Mouse (Mus musculus) frontal cortex, postnatal 14 days (tissue): Measurements from ENCODE around the gene Mfn2.
A peak's percentile ranks its signal among the peaks of the same experiment; 100 is the strongest.
"Not testable (repeated sequence)": the region's sequence is repeated elsewhere in the genome, so short reads cannot be mapped to it uniquely, and the experiment has no call there.

ENCODE experiments used
- DNase-seq, 2 experiments: peaks; one replicate each; pipeline ENCODE4 v3.0.0; 2022; ENCODE audit warnings: low spot score in 2 of 2

Gene Mfn2

GRCm38 (mm10) chr4:147868450-147869031 is 36.0 kb downstream of the Mfn2 start, which contains the start of the genes Miip and Fv1:
Gene Miip (minus strand): TSS chr4:147868816.
Gene Fv1 (plus strand): TSS chr4:147868979.
- DNase-seq = peak; percentile 94 to 96

GRCm38 (mm10) chr4:147867563-147868449 is 36.7 kb downstream of the Mfn2 start:
- DNase-seq = no peak

- DNase-seq = not testable (repeated sequence)
These were observed 37.7 kb downstream of the Mfn2 start for GRCm38 (mm10) chr4:147866793-147867192.

- no peak for DNase-seq
These were observed 38.4 kb downstream of the Mfn2 start for GRCm38 (mm10) chr4:147866056-147866455.

- no peak for DNase-seq
These were observed 38.9 kb downstream of the Mfn2 start for GRCm38 (mm10) chr4:147865651-147866050.

GRCm38 (mm10) chr4:147862051-147862450 is 42.5 kb downstream of the Mfn2 start:
- DNase-seq = no peak

GRCm38 (mm10) chr4:147850776-147851175 is 53.7 kb downstream of the Mfn2 start:
- DNase-seq = no peak

GRCm38 (mm10) chr4:147848584-147848991 is 55.9 kb downstream of the Mfn2 start:
- DNase-seq = no peak

GRCm38 (mm10) chr4:147847614-147848583 is 56.6 kb downstream of the Mfn2 start, which contains the start of gene Zfp933:
Gene Zfp933 (minus strand): TSS chr4:147848366.
- peak; percentile 56 to 65 for DNase-seq

- no peak for DNase-seq
These were observed 61.6 kb downstream of the Mfn2 start for GRCm38 (mm10) chr4:147842871-147843270.

GRCm38 (mm10) chr4:147839282-147839681 is 65.2 kb downstream of the Mfn2 start:
- peak in 1 of 2 experiments; percentile 33 for DNase-seq

- DNase-seq = no peak
These were observed 80.1 kb downstream of the Mfn2 start for GRCm38 (mm10) chr4:147824389-147824788.
